Mouse (Mus musculus): Measurements from ENCODE around the gene Sbsn. TPM values are rescaled to one million over a fixed set of nuclear protein-coding genes. Genes with fewer than 3 reads are reported as not detected.
"Not testable (repeated sequence)": the region's sequence is repeated elsewhere in the genome, so short reads cannot be mapped to it uniquely, and the experiment has no call there.

Sbsn gene
- 2.0 and 4.1 TPM in 2 replicates for polyA plus RNA-seq (2015; fragmentation: Nextera tagmentation; extraction: Ambion mirVana)

- DNase-seq (ENCODE audit: low spot score), result no peak
Measured at GRCm38 (mm10) chr7:30751086-30751669, at the start of gene Sbsn. Gene Sbsn (plus strand): TSS chr7:30751471.

- no peak for DNase-seq (ENCODE audit: low spot score)
Measured at GRCm38 (mm10) chr7:30706214-30706882, 44.9 kb upstream of the Sbsn start.

GRCm38 (mm10) chr7:30707441-30707840, 43.8 kb upstream of the Sbsn start:
- DNase-seq (ENCODE audit: low spot score), result no peak

GRCm38 (mm10) chr7:30711942-30712341, 39.3 kb upstream of the Sbsn start, which contains the start of gene Atp4a:
Gene Atp4a (plus strand): TSS chr7:30712209.
- DNase-seq (ENCODE audit: low spot score), result no peak

GRCm38 (mm10) chr7:30717006-30717715, 34.1 kb upstream of the Sbsn start:
- peak; percentile 89 for DNase-seq (ENCODE audit: low spot score)

- DNase-seq (ENCODE audit: low spot score), result no peak
Measured at GRCm38 (mm10) chr7:30717716-30718046, 33.6 kb upstream of the Sbsn start.

GRCm38 (mm10) chr7:30719669-30720068, 31.6 kb upstream of the Sbsn start:
- DNase-seq (ENCODE audit: low spot score), result no peak

GRCm38 (mm10) chr7:30721286-30721685, 30.0 kb upstream of the Sbsn start:
- no peak for DNase-seq (ENCODE audit: low spot score)

GRCm38 (mm10) chr7:30723274-30723953, 27.9 kb upstream of the Sbsn start:
- no peak for DNase-seq (ENCODE audit: low spot score)

- DNase-seq (ENCODE audit: low spot score), result no peak
Measured at GRCm38 (mm10) chr7:30728214-30728613, 23.1 kb upstream of the Sbsn start.

- peak; percentile 9 for DNase-seq (ENCODE audit: low spot score)
Measured at GRCm38 (mm10) chr7:30728739-30729395, 22.4 kb upstream of the Sbsn start.

GRCm38 (mm10) chr7:30729396-30730063, 21.7 kb upstream of the Sbsn start, which contains the start of gene Tmem147:
Gene Tmem147 (minus strand): TSS chr7:30729540.
- DNase-seq (ENCODE audit: low spot score), result peak; percentile 95

- DNase-seq (ENCODE audit: low spot score), result not testable (repeated sequence)
Measured at GRCm38 (mm10) chr7:30730064-30730722, 21.1 kb upstream of the Sbsn start.

- peak; percentile 18 for DNase-seq (ENCODE audit: low spot score)
Measured at GRCm38 (mm10) chr7:30736211-30736610, 15.1 kb upstream of the Sbsn start.

GRCm38 (mm10) chr7:30742570-30742969, 8.7 kb upstream of the Sbsn start:
- DNase-seq (ENCODE audit: low spot score), result not testable (repeated sequence)

GRCm38 (mm10) chr7:30743617-30744016, 7.7 kb upstream of the Sbsn start, which contains the start of gene Gapdhs:
Gene Gapdhs (minus strand): TSS chr7:30743681.
- DNase-seq (ENCODE audit: low spot score), result not testable (repeated sequence)

GRCm38 (mm10) chr7:30744022-30744598, 7.2 kb upstream of the Sbsn start:
- no peak for DNase-seq (ENCODE audit: low spot score)

GRCm38 (mm10) chr7:30747525-30748204, 3.6 kb upstream of the Sbsn start:
- no peak for DNase-seq (ENCODE audit: low spot score)

Measured in thymus, postnatal 0 days (tissue).